In the genomic region with DNA sequence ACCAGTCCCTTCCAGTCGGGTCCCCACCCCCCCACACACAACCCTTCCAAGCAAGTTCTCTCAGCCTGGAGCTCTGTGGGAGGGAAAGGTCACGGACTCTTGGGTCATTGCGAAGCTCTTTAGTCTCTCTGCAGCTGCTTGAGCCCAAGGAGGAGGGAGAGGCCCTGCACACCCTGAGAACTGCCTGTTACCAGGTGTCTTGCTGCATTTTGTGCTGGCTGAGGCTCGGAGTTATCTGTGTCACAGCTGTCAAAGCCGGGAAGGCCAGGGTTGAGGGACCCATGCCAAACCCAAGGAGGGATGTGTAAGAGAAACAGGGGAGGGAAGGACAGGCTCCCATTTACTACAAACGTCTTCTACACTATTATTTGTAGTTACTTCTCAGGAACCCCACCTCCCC, we compare ENCODE assay signal across 17 mouse cellular contexts.
A peak's percentile ranks its signal among the peaks of the same experiment; 100 is the strongest.
DNase-seq lines count a peak whose midpoint lies in the region; ATAC-seq and TF ChIP-seq lines count a peak whose summit lies in the region.
"Had no signal": no experiment of that assay in that cellular context is flagged by ENCODE, and none has a peak within 500 bp of the region (broad histone marks: within the 10 kb centered on the region; RNA-seq: fewer than 3 reads in every experiment).

No protein-coding gene starts in this region.

- no peak for TF ChIP-seq EP300 in stomach, postnatal 0 days (optimal IDR thresholded peaks at IDR 0.05)

- DNase-seq in embryo, embryonic 10 days (ENCODE audit: low spot score) = peak; percentile 20
- no peak for DNase-seq in embryo, embryonic 9.5 days (ENCODE audit: extremely low spot score)
- DNase-seq in kidney, adult 2 months = no peak
- no peak for DNase-seq in embryonic facial prominence, embryonic 10.5 days (ENCODE audit: low spot score)
- no peak for DNase-seq in stomach, postnatal 0 days (ENCODE audit: low spot score)
- no peak for DNase-seq in layer of hippocampus, adult 8-10 months (ENCODE audit: low spot score in 2 of 2)
- no peak for DNase-seq in retina, embryonic 14.5 days (ENCODE audit: low spot score)
- DNase-seq: cerebellum, postnatal 10 days; kidney, postnatal 10 days; lung, adult 18-20 months; thymus, postnatal 4 days had no signal

- H3K9me3 ChIP-seq in kidney, embryonic 15.5 days (replicated peaks) = no peaks in the 10 kb centered on the region
- no peaks in the 10 kb centered on the region for H3K9me3 ChIP-seq in embryonic facial prominence, embryonic 10.5 days
- no peaks in the 10 kb centered on the region for H3K9me3 ChIP-seq in stomach, postnatal 0 days (ENCODE audit: control insufficient read depth, low read length)
- H3K9me3 ChIP-seq: heart, embryonic 10.5 days; hindbrain, embryonic 12.5 days; limb, embryonic 15.5 days; stomach, embryonic 15.5 days had no signal

- ATAC-seq in kidney, embryonic 15.5 days (replicated peaks; ENCODE audit: low FRiP score) = peak; percentile 36; the same call in 1 of the 2 replicates
- 0 out of 2 replicates have a peak, but pooled peaks have one; percentile 15 for ATAC-seq in stomach, postnatal 0 days (ENCODE audit: low FRiP score, low TSS enrichment)

- TF ChIP-seq POLR2A in kidney, adult 2 months (IDR thresholded peaks at IDR 0.05; ENCODE audit: low read depth, low read length) = no peak

- 0 out of 2 replicates have a peak, but pooled peaks cover 3% of the 10 kb centered on the region for H3K27me3 ChIP-seq in kidney, embryonic 15.5 days
- no peaks in the 10 kb centered on the region for H3K27me3 ChIP-seq in kidney, adult 2 months (replicated peaks; ENCODE audit: control insufficient read depth, insufficient read depth, low read length)
- H3K27me3 ChIP-seq in embryonic facial prominence, embryonic 10.5 days (replicated peaks; ENCODE audit: low read depth, poor library complexity, severe bottlenecking) = no peaks in the 10 kb centered on the region
- no peaks in the 10 kb centered on the region for H3K27me3 ChIP-seq in stomach, postnatal 0 days (ENCODE audit: control insufficient read depth, insufficient read depth, low read length)
- H3K27me3 ChIP-seq: hindbrain, embryonic 12.5 days; limb, embryonic 15.5 days; megakaryocyte, embryonic 14.5 days; stomach, embryonic 15.5 days had no signal

- H3K27ac ChIP-seq in kidney, embryonic 15.5 days = no peak overlapping the region
- H3K27ac ChIP-seq in kidney, adult 2 months (ENCODE audit: insufficient read depth, low read depth, low read length) = no peak overlapping the region
- peak overlapping the region; percentile 21; the same call in 1 of the 2 replicates for H3K27ac ChIP-seq in embryonic facial prominence, embryonic 10.5 days (replicated peaks)
- no peak overlapping the region for H3K27ac ChIP-seq in stomach, postnatal 0 days (replicated peaks)
- H3K27ac ChIP-seq: heart, embryonic 10.5 days; hindbrain, embryonic 12.5 days; limb, embryonic 15.5 days; stomach, embryonic 15.5 days had no signal

- no peak for TF ChIP-seq CTCF in kidney, adult 2 months (conservative IDR thresholded peaks at IDR 0.05; ENCODE audit: insufficient read depth, insufficient read length, low read depth, low read length)
- no peak for TF ChIP-seq CTCF in stomach, postnatal 0 days (IDR thresholded peaks at IDR 0.05; ENCODE audit: low read depth)

- no peaks in the 10 kb centered on the region for H3K36me3 ChIP-seq in kidney, embryonic 15.5 days
- no peaks in the 10 kb centered on the region for H3K36me3 ChIP-seq in kidney, adult 2 months (ENCODE audit: control insufficient read depth, insufficient read depth, low read length)
- no peaks in the 10 kb centered on the region for H3K36me3 ChIP-seq in embryonic facial prominence, embryonic 10.5 days (replicated peaks)
- H3K36me3 ChIP-seq in stomach, postnatal 0 days (ENCODE audit: control insufficient read depth, insufficient read depth, low read length) = no peaks in the 10 kb centered on the region
- H3K36me3 ChIP-seq: heart, embryonic 10.5 days; hindbrain, embryonic 12.5 days; limb, embryonic 15.5 days; stomach, embryonic 15.5 days had no signal

- 31% methylated on average over 6 of the region's 6 CpGs for WGBS in kidney, embryonic 15.5 days
- 38% methylated on average over 6 of the region's 6 CpGs for WGBS in kidney, adult 2 months
- WGBS in embryonic facial prominence, embryonic 10.5 days = 50% methylated on average over 6 of the region's 6 CpGs
- WGBS in stomach, postnatal 0 days = 44% methylated on average over 6 of the region's 6 CpGs

- peaks cover 20% of the 10 kb centered on the region for H3K4me1 ChIP-seq in kidney, embryonic 15.5 days
- no peaks in the 10 kb centered on the region for H3K4me1 ChIP-seq in kidney, adult 2 months (ENCODE audit: control insufficient read depth, insufficient read depth, low read length)
- H3K4me1 ChIP-seq in embryonic facial prominence, embryonic 10.5 days = peaks cover 49% of the 10 kb centered on the region
- no peaks in the 10 kb centered on the region for H3K4me1 ChIP-seq in stomach, postnatal 0 days (replicated peaks; ENCODE audit: control insufficient read depth, insufficient read depth)
- H3K4me1 ChIP-seq: megakaryocyte, embryonic 14.5 days had no signal

- no peak overlapping the region for H3K4me2 ChIP-seq in kidney, embryonic 15.5 days
- no peak overlapping the region for H3K4me2 ChIP-seq in stomach, postnatal 0 days (replicated peaks; ENCODE audit: low read depth)
- H3K4me2 ChIP-seq: hindbrain, embryonic 12.5 days; limb, embryonic 15.5 days; stomach, embryonic 15.5 days had no signal

- H3K9ac ChIP-seq in kidney, embryonic 15.5 days = no peak overlapping the region
- no peak overlapping the region for H3K9ac ChIP-seq in stomach, postnatal 0 days (ENCODE audit: low read length)
- H3K9ac ChIP-seq: hindbrain, embryonic 12.5 days; limb, embryonic 15.5 days; stomach, embryonic 15.5 days had no signal

- H3K4me3 ChIP-seq in kidney, embryonic 15.5 days (replicated peaks) = no peak overlapping the region
- H3K4me3 ChIP-seq in kidney, adult 2 months (ENCODE audit: insufficient read depth, low read depth, low read length) = no peak overlapping the region
- no peak overlapping the region for H3K4me3 ChIP-seq in embryonic facial prominence, embryonic 10.5 days
- H3K4me3 ChIP-seq in stomach, postnatal 0 days (ENCODE audit: low read depth, low read length) = no peak overlapping the region
- H3K4me3 ChIP-seq: heart, embryonic 10.5 days; hindbrain, embryonic 12.5 days; limb, embryonic 15.5 days; megakaryocyte, embryonic 14.5 days; stomach, embryonic 15.5 days had no signal
